Mouse (Mus musculus): Measurements from ENCODE around the gene Rgma. TPM values are rescaled to one million over a fixed set of nuclear protein-coding genes. Genes with fewer than 3 reads are reported as not detected.

Gene Rgma
- polyA plus RNA-seq, 1 experiment from 2014 or later = 46.3 TPM

- 19% methylated on average over 12 of the region's 12 CpGs for WGBS
- H3K4me1 ChIP-seq (replicated peaks; ENCODE audit: control insufficient read depth, insufficient read depth, low read length) = peaks cover 13% of the 10 kb centered on the region; the same call in 1 of the 2 replicates
- peak; percentile 55 for ATAC-seq (ENCODE audit: low FRiP score)
- no peak overlapping the region for H3K4me2 ChIP-seq (replicated peaks)
- H3K9me3 ChIP-seq (ENCODE audit: control insufficient read depth, low read length) = no peaks in the 10 kb centered on the region
- H3K36me3 ChIP-seq (replicated peaks; ENCODE audit: control insufficient read depth, insufficient read depth) = peaks cover 26% of the 10 kb centered on the region
- H3K9ac ChIP-seq = no peak overlapping the region
- peak; percentile 95 for DNase-seq (ENCODE audit: low spot score)
- H3K27me3 ChIP-seq (ENCODE audit: control insufficient read depth, insufficient read depth, low read length) = no peaks in the 10 kb centered on the region
- H3K4me3 ChIP-seq (replicated peaks; ENCODE audit: low read length) = no peak overlapping the region
- peak overlapping the region; percentile 52; the same call in 1 of the 2 replicates for H3K27ac ChIP-seq
Measured at GRCm38 (mm10) chr7:73422223-73423113, 47.2 kb downstream of the Rgma start.

GRCm38 (mm10) chr7:73423236-73423635, 47.9 kb downstream of the Rgma start:
- peaks cover 26% of the 10 kb centered on the region for H3K36me3 ChIP-seq (replicated peaks; ENCODE audit: control insufficient read depth, insufficient read depth)
- ATAC-seq (ENCODE audit: low FRiP score) (no peak), DNase-seq (ENCODE audit: low spot score) (no peak)
- WGBS = 72% methylated on average over 13 of the region's 13 CpGs
- H3K4me3 ChIP-seq (replicated peaks; ENCODE audit: low read length) = no peak overlapping the region
- no peak overlapping the region for H3K4me2 ChIP-seq (replicated peaks)
- H3K9ac ChIP-seq = no peak overlapping the region
- H3K9me3 ChIP-seq (ENCODE audit: control insufficient read depth, low read length) = no peaks in the 10 kb centered on the region
- H3K27ac ChIP-seq = 0 out of 2 replicates have a peak overlapping the region, but pooled peaks have one; percentile 33
- peaks cover 6% of the 10 kb centered on the region; the same call in 1 of the 2 replicates for H3K4me1 ChIP-seq (replicated peaks; ENCODE audit: control insufficient read depth, insufficient read depth, low read length)
- H3K27me3 ChIP-seq (ENCODE audit: control insufficient read depth, insufficient read depth, low read length) = no peaks in the 10 kb centered on the region

GRCm38 (mm10) chr7:73424243-73424642, 48.9 kb downstream of the Rgma start:
- Histone ChIP-seq H3K4me2 (replicated peaks) (no peak overlapping the region), H3K9ac (no peak overlapping the region), H3K27me3 (ENCODE audit: control insufficient read depth, insufficient read depth, low read length) (no peaks in the 10 kb centered on the region), H3K4me3 (replicated peaks; ENCODE audit: low read length) (no peak overlapping the region), H3K9me3 (ENCODE audit: control insufficient read depth, low read length) (no peaks in the 10 kb centered on the region), H3K27ac (peak overlapping the region; percentile 33), H3K36me3 (replicated peaks; ENCODE audit: control insufficient read depth, insufficient read depth) (peaks cover 27% of the 10 kb centered on the region), H3K4me1 (replicated peaks; ENCODE audit: control insufficient read depth, insufficient read depth, low read length) (peaks cover 4% of the 10 kb centered on the region; the same call in 1 of the 2 replicates)
- DNase-seq (ENCODE audit: low spot score) (no peak), ATAC-seq (ENCODE audit: low FRiP score) (no peak)
- WGBS = 8% methylated on average over 3 of the region's 3 CpGs

- 36% methylated on average over 3 of the region's 3 CpGs for WGBS
- Histone ChIP-seq H3K4me3 (replicated peaks; ENCODE audit: low read length) (no peak overlapping the region), H3K4me1 (replicated peaks; ENCODE audit: control insufficient read depth, insufficient read depth, low read length) (peaks cover 4% of the 10 kb centered on the region; the same call in 1 of the 2 replicates), H3K36me3 (replicated peaks; ENCODE audit: control insufficient read depth, insufficient read depth) (peaks cover 30% of the 10 kb centered on the region), H3K9me3 (ENCODE audit: control insufficient read depth, low read length) (no peaks in the 10 kb centered on the region), H3K27ac (peak overlapping the region; percentile 33), H3K27me3 (ENCODE audit: control insufficient read depth, insufficient read depth, low read length) (no peaks in the 10 kb centered on the region), H3K4me2 (replicated peaks) (no peak overlapping the region), H3K9ac (no peak overlapping the region)
- ATAC-seq (ENCODE audit: low FRiP score) (no peak; the same call in 1 of the 2 replicates), DNase-seq (ENCODE audit: low spot score) (no peak)
Measured at GRCm38 (mm10) chr7:73424705-73425104, 49.4 kb downstream of the Rgma start.

- H3K27ac ChIP-seq = 0 out of 2 replicates have a peak overlapping the region, but pooled peaks have one; percentile 4
Measured at GRCm38 (mm10) chr7:73425451-73425850, 50.1 kb downstream of the Rgma start.

GRCm38 (mm10) chr7:73426235-73426634, 50.9 kb downstream of the Rgma start:
- peaks cover 4% of the 10 kb centered on the region; the same call in 1 of the 2 replicates for H3K4me1 ChIP-seq (replicated peaks; ENCODE audit: control insufficient read depth, insufficient read depth, low read length)
- H3K9ac ChIP-seq = no peak overlapping the region
- peaks cover 33% of the 10 kb centered on the region for H3K36me3 ChIP-seq (replicated peaks; ENCODE audit: control insufficient read depth, insufficient read depth)
- no peak for ATAC-seq (ENCODE audit: low FRiP score)
- H3K9me3 ChIP-seq (ENCODE audit: control insufficient read depth, low read length) = no peaks in the 10 kb centered on the region
- H3K27ac ChIP-seq = no peak overlapping the region
- no peak overlapping the region for H3K4me2 ChIP-seq (replicated peaks)
- 81% methylated on average over 3 of the region's 3 CpGs for WGBS
- H3K4me3 ChIP-seq (replicated peaks; ENCODE audit: low read length) = no peak overlapping the region
- no peak for DNase-seq (ENCODE audit: low spot score)
- H3K27me3 ChIP-seq (ENCODE audit: control insufficient read depth, insufficient read depth, low read length) = no peaks in the 10 kb centered on the region

More at GRCm38 (mm10) chr7:73425451-73425850, 50.1 kb downstream of the Rgma start:
- DNase-seq (ENCODE audit: low spot score) = no peak
- Histone ChIP-seq H3K9me3 (ENCODE audit: control insufficient read depth, low read length) (no peaks in the 10 kb centered on the region), H3K4me2 (replicated peaks) (no peak overlapping the region), H3K4me1 (replicated peaks; ENCODE audit: control insufficient read depth, insufficient read depth, low read length) (peaks cover 4% of the 10 kb centered on the region; the same call in 1 of the 2 replicates), H3K9ac (no peak overlapping the region), H3K4me3 (replicated peaks; ENCODE audit: low read length) (no peak overlapping the region), H3K27me3 (ENCODE audit: control insufficient read depth, insufficient read depth, low read length) (no peaks in the 10 kb centered on the region), H3K36me3 (replicated peaks; ENCODE audit: control insufficient read depth, insufficient read depth) (peaks cover 34% of the 10 kb centered on the region)
- no peak for ATAC-seq (ENCODE audit: low FRiP score)
- WGBS = 91% methylated on average over 7 of the region's 7 CpGs

- H3K9ac ChIP-seq = no peak overlapping the region
- no peaks in the 10 kb centered on the region for H3K9me3 ChIP-seq (ENCODE audit: control insufficient read depth, low read length)
- WGBS = 91% methylated on average over 8 of the region's 8 CpGs
- H3K27ac ChIP-seq = no peak overlapping the region
- peaks cover 3% of the 10 kb centered on the region; the same call in 1 of the 2 replicates for H3K4me1 ChIP-seq (replicated peaks; ENCODE audit: control insufficient read depth, insufficient read depth, low read length)
- peaks cover 33% of the 10 kb centered on the region for H3K36me3 ChIP-seq (replicated peaks; ENCODE audit: control insufficient read depth, insufficient read depth)
- no peak for ATAC-seq (ENCODE audit: low FRiP score)
- H3K4me3 ChIP-seq (replicated peaks; ENCODE audit: low read length) = no peak overlapping the region
- DNase-seq (ENCODE audit: low spot score) = no peak
- no peaks in the 10 kb centered on the region for H3K27me3 ChIP-seq (ENCODE audit: control insufficient read depth, insufficient read depth, low read length)
- H3K4me2 ChIP-seq (replicated peaks) = no peak overlapping the region
Measured at GRCm38 (mm10) chr7:73426752-73427386, 51.6 kb downstream of the Rgma start.

- no peaks in the 10 kb centered on the region for H3K27me3 ChIP-seq (ENCODE audit: control insufficient read depth, insufficient read depth, low read length)
- H3K9me3 ChIP-seq (ENCODE audit: control insufficient read depth, low read length) = no peaks in the 10 kb centered on the region
- no peak overlapping the region for H3K9ac ChIP-seq
- H3K27ac ChIP-seq = no peak overlapping the region
- H3K4me1 ChIP-seq (replicated peaks; ENCODE audit: control insufficient read depth, insufficient read depth, low read length) = no peaks in the 10 kb centered on the region; the same call in 1 of the 2 replicates
- 96% methylated on average over 6 of the region's 6 CpGs for WGBS
- DNase-seq (ENCODE audit: low spot score) (no peak), ATAC-seq (ENCODE audit: low FRiP score) (no peak)
- H3K4me2 ChIP-seq (replicated peaks) = no peak overlapping the region
- H3K36me3 ChIP-seq (replicated peaks; ENCODE audit: control insufficient read depth, insufficient read depth) = peaks cover 35% of the 10 kb centered on the region
- no peak overlapping the region for H3K4me3 ChIP-seq (replicated peaks; ENCODE audit: low read length)
Measured at GRCm38 (mm10) chr7:73427794-73428193, 52.5 kb downstream of the Rgma start.

- Histone ChIP-seq H3K4me3 (replicated peaks; ENCODE audit: low read length) (no peak overlapping the region), H3K4me1 (replicated peaks; ENCODE audit: control insufficient read depth, insufficient read depth, low read length) (no peaks in the 10 kb centered on the region; the same call in 1 of the 2 replicates), H3K27ac (no peak overlapping the region), H3K9me3 (ENCODE audit: control insufficient read depth, low read length) (no peaks in the 10 kb centered on the region), H3K27me3 (ENCODE audit: control insufficient read depth, insufficient read depth, low read length) (no peaks in the 10 kb centered on the region), H3K4me2 (replicated peaks) (no peak overlapping the region), H3K36me3 (replicated peaks; ENCODE audit: control insufficient read depth, insufficient read depth) (peaks cover 42% of the 10 kb centered on the region), H3K9ac (no peak overlapping the region)
- no peak for DNase-seq (ENCODE audit: low spot score)
- ATAC-seq (ENCODE audit: low FRiP score) = no peak
- 100% methylated on average over 3 of the region's 3 CpGs for WGBS
Measured at GRCm38 (mm10) chr7:73428525-73428924, 53.2 kb downstream of the Rgma start.

All from hindbrain, embryonic 14.5 days (tissue).